Mouse (Mus musculus) limb, embryonic 15.5 days (tissue): Measurements from ENCODE around the gene Scgb1b7. TPM values are rescaled to one million over a fixed set of nuclear protein-coding genes. Genes with fewer than 3 reads are reported as not detected.
"Not testable (repeated sequence)": the region's sequence is repeated elsewhere in the genome, so short reads cannot be mapped to it uniquely, and the experiment has no call there.

Experiments used
- ATAC-seq: fragments of 200-750 bp; cut with Nextera tagmentation; 2 replicates; pipeline ENCODE4 v1.8.0; 2017; ENCODE audit warnings: low read depth, moderate TSS enrichment; ENCODE audit not compliant: insufficient number of reproducible peaks, low FRiP score, low TSS enrichment
- H3K27ac ChIP-seq: fragments of 300-500 bp; sonication (generic); 2 replicates; pipeline ENCODE4 v1.5.1; 2015; ENCODE audit warnings: moderate library complexity, mild to moderate bottlenecking, inconsistent platforms
- H3K27me3 ChIP-seq: fragments of 300-500 bp; sonication (generic); 2 replicates; pipeline ENCODE4 v1.6.1; 2015; ENCODE audit warnings: inconsistent platforms
- H3K36me3 ChIP-seq: fragments of 300-500 bp; sonication (generic); 2 replicates; pipeline ENCODE4 v1.6.1; 2015; ENCODE audit warnings: inconsistent platforms
- H3K4me1 ChIP-seq: fragments of 300-500 bp; sonication (generic); 2 replicates; pipeline ENCODE4 v1.6.1; 2015; ENCODE audit warnings: inconsistent platforms
- H3K4me2 ChIP-seq: fragments of 300-500 bp; sonication (generic); 2 replicates; pipeline ENCODE4 v1.6.1; 2015; ENCODE audit warnings: mild to moderate bottlenecking, inconsistent platforms
- H3K4me3 ChIP-seq: fragments of 300-500 bp; sonication (generic); 2 replicates; pipeline ENCODE4 v1.5.1; 2015; ENCODE audit warnings: mild to moderate bottlenecking, inconsistent platforms
- H3K9ac ChIP-seq: fragments of 300-500 bp; sonication (generic); 2 replicates; pipeline ENCODE4 v1.6.1; 2015; ENCODE audit warnings: inconsistent platforms
- H3K9me3 ChIP-seq: fragments of 300-500 bp; sonication (generic); 2 replicates; pipeline ENCODE4 v1.6.1; 2016; ENCODE audit warnings: inconsistent platforms
- whole genome bisulfite sequencing: fragments of 180-500 bp; shearing (Covaris S2); methylation state at CpG from one replicate; pipeline ENCODE4 v1.1.7; 2015; 5-methylcytosine and 5-hydroxymethylcytosine counted together
- polyA plus RNA-seq: library from polyadenylated mRNA; unstranded; fragments of >200 nt; fragmentation: Nextera tagmentation; extraction: Ambion mirVana; gene quantifications from 2 replicates; pipeline ENCODE4 v1.2.1, GENCODE M21; 2015

Scgb1b7 gene
- polyA plus RNA-seq, result not detected in 2 replicates

GRCm38 (mm10) chr7:31712365-31712764 is at the start of gene Scgb1b7:
Scgb1b7 (plus strand) TSS chr7:31712665.
- H3K9me3 ChIP-seq, ATAC-seq, H3K4me3 ChIP-seq, H3K27ac ChIP-seq, H3K4me2 ChIP-seq, H3K9ac ChIP-seq, H3K4me1 ChIP-seq, H3K27me3 ChIP-seq, H3K36me3 ChIP-seq: not testable (repeated sequence)
- WGBS, result 69% methylated on average over 4 of the region's 5 CpGs

- H3K4me1 ChIP-seq, H3K9me3 ChIP-seq, H3K27me3 ChIP-seq, H3K9ac ChIP-seq, H3K36me3 ChIP-seq, H3K27ac ChIP-seq, H3K4me3 ChIP-seq, ATAC-seq, H3K4me2 ChIP-seq: not testable (repeated sequence)
Observed at GRCm38 (mm10) chr7:31705657-31706056, 6.8 kb upstream of the Scgb1b7 start, which contains the start of gene Scgb2b7. Scgb2b7 (minus strand) TSS chr7:31705757.

Other genes starting within 250 kb of the Scgb1b7 start
- not detected in 2 replicates for gene Scgb2b7, start 6.9 kb upstream of the Scgb1b7 start, polyA plus RNA-seq